Mouse (Mus musculus) lung, postnatal 25 days (tissue): ENCODE results near the gene Calm4.

Experiments used
- DNase-seq: peaks from one replicate; pipeline ENCODE4 v3.0.0; 2022; ENCODE audit warnings: low spot score

The Calm4 gene

DNA sequence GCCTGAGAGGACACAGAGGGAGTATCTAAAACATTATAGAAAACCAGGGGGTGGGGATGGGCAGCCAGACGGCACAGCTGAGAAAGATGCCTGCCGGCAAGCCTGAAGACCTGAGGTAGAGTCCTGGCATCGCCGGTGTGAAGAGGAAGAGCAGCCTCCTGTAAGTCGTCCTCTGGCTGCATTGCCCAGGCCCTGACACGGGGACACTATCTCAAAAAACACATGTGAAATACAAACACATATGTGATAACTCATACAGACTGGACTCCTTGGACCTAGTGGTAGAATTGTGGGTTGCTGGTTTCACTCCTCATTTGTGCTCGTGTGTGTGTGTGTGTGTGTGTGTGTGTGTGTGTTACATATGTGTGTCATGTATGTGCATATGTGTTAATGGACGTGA is 23.7 kb downstream of the Calm4 start:
- DNase-seq, result no peak

DNA sequence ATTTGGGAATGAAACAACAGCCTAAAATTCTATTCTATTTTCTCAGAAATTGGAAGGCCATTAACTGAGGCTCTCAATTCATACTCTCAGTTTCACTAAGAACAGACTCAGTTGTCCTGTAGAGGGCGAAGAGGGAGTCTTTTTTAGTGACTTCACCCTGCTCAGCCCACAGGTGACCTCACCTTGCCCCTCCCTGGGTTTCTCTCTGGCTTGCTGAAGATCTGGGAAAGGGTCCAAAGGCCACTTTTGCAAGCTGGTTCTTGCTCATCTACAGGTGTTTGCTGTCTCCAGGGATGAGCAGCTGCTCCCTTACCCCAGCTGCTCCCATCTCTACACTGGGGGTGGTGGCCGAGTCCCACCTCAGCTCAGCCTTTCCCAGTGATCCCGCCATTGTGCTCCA is 24.8 kb downstream of the Calm4 start:
- no peak for DNase-seq

DNA sequence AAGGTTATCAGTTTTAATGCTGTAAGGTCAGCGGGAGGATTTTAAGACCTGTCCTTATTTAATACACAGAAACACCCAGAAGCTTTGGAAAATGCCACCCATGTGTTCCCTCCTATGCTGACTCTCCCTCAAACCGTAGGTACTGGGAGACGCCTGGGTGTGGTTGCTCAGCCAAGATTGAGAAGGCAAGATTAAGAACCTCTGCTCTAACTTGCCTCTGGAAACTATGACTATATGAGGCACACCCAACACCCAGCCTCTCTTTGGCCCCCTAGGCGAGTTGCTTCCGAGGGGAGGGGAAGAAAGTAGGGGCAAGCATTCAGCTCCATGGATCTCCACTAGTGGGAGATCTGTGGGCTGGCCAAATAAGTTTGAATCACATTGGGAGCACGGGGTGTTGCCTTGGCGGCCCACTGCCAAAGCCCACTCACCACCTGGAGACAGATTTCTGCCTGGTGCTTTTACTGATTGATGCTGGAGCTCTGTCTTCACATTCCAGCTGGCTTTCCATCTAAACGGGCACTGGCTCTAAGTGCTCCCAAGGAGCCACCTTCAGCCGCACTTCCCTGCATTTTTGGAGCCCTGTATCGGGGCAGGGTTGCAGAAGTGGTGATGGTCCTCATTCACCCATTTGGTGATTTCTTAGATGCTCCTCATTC is 25.5 kb downstream of the Calm4 start:
- DNase-seq, result no peak

DNA sequence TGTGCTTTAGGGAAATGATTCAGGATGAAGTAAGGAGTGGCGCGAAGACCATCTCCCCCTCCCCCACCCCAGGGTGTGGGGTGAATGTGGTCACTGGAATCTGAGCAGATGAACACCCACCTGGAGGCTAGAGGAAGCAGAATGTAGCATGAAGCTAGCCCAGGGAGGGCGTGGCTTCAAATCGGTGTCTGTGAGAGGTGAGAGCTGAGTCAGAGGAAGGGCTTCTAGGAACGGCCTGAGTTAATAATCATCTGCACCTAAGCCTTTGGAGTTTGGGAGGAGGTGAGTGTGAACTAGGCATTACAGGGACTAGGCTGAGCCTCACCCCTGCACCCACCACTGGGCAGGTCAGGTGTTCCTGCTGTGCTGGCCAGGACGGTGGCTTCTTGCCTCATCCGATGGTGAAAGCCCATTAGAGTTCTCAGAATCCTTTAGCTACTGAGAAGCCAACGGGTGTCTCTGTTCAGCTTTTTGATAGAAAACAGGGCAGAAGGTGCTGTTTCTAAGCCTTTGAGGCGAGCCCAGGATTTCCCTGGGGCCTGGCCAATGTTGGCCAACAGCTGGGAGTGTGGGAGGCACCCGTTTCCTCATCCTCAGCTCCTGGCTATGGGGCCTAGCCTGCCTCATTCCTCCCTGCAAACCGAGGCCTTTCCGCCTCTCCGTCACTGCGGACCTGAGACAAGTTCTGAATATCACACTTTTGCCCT is 28.2 kb downstream of the Calm4 start:
- DNase-seq, result peak; percentile 44

- DNase-seq, result no peak
These were observed 28.9 kb downstream of the Calm4 start for GRCm38 (mm10) chr13:3866355-3867052.

- DNase-seq, result no peak
These were observed 29.6 kb downstream of the Calm4 start for GRCm38 (mm10) chr13:3867158-3867557.

DNA sequence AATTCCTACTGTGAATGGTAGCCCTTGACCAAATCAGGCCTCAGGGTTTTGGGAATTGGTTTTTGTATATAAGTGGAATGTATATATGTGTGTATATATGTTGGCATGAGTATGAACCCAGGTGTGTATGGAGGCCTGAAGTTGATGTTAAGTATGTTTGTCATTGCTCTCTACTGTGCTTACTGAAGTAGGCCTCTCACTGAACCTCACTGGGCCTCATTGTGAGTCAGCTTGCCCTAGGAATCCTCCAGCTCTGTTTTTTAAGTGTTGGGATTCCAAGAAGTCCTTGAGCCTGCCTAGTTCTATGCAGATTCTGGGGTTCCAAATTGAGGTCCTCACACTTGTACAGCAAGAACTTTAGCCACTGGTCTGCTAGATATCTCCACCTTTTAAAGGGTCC is 32.3 kb downstream of the Calm4 start:
- DNase-seq, result no peak

- no peak for DNase-seq
These were observed 35.3 kb downstream of the Calm4 start for GRCm38 (mm10) chr13:3872832-3873231.

DNA sequence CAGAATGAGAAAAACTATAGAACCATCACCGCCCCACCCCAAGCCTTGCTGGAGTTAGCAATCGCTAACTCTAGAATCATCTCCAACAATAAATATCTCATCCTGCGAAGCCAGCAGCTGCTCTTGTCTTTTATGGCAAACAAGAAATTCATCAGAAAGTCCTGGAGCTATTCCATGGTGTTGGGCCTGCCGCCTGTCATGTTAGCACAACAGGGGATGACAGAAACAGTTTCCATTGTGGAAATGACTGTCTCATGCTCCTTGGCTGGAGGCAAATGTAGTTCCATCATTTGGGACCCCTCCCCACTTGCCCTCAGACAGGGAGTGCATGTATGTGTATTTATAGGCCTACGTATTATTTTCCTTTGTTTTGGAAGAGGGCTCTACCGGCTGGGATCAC is 38.9 kb downstream of the Calm4 start:
- no peak for DNase-seq

DNA sequence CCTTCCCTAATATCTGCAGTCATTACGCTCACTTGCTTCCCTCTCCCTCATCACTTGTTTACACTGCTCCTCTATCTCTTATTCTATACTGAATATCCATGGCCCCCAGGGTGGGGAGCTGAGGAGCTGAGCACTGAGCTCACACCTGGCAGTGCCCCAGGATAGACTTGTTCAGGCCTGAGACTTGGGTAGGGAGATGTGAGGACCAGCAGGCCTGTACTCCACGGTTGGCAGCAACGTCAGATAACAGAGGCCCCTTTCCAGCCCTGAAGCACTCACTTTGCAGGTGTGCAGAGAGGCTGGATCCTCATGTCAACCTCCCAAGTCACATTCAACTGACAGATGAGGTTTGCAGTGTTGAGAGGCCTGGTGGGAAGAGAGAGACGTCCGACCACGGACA is 39.6 kb downstream of the Calm4 start:
- DNase-seq, result no peak

DNA sequence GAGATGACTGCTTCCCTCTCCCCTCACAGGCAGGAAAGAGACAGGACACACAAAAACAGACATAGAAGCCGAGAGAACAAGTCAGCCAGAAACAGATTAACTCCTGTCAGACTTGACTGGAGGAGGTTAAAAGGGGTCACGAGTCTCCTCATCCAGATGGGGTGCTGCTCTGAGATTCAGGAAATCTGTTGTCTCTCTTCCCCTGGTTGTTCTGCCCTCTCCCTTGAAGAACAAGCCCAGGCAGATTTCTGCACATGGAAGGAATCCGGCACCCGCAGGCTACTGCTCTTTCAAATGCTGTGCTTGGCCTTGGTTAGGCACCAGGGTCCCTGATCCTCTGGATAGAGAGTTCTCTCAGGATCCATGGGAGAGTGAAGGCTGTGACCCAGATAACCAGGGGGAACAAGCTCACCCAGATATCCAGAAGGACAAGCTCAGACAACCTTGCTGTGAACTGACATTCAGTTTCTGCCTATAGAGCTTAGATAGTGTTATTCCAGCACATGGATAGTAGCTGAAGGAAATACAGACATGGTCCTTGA is 40.2 kb downstream of the Calm4 start:
- DNase-seq, result no peak

- no peak for DNase-seq
These were observed 49.1 kb downstream of the Calm4 start for GRCm38 (mm10) chr13:3886663-3887062.
